Mouse (Mus musculus): ENCODE data around the gene Socs2. TPM values are rescaled to one million over a fixed set of nuclear protein-coding genes. Genes with fewer than 3 reads are reported as not detected.

Socs2 gene
- polyA plus RNA-seq, 1 experiment: 10.2 TPM

- Histone ChIP-seq H3K36me3 (ENCODE audit: control insufficient read depth, insufficient read depth, low read length) (no peaks in the 10 kb centered on the region), H3K27ac (ENCODE audit: insufficient read depth, low read length) (no peak overlapping the region), H3K27me3 (ENCODE audit: control insufficient read depth, insufficient read depth, low read length) (no peaks in the 10 kb centered on the region), H3K4me1 (ENCODE audit: control insufficient read depth, insufficient read depth, insufficient read length) (no peaks in the 10 kb centered on the region), H3K4me3 (ENCODE audit: extremely low read depth, insufficient read depth, insufficient read length) (no peak overlapping the region)
- 85% methylated on average over 8 of the region's 8 CpGs for WGBS
- DNase-seq (ENCODE audit: low read depth in 1 of 2, low spot score in 2 of 2): no peak
- no peak for TF ChIP-seq POLR2A (IDR thresholded peaks at IDR 0.05; ENCODE audit: low read depth, low read length)
- no peak for TF ChIP-seq CTCF (IDR thresholded peaks at IDR 0.05; ENCODE audit: extremely low read depth, insufficient read depth, insufficient read length, insufficient replicate concordance)
Observed at GRCm38 (mm10) chr10:95457367-95458049, 40.5 kb upstream of the Socs2 start.

- Histone ChIP-seq H3K4me1 (ENCODE audit: control insufficient read depth, insufficient read depth, insufficient read length) (no peaks in the 10 kb centered on the region), H3K27ac (ENCODE audit: insufficient read depth, low read length) (no peak overlapping the region), H3K36me3 (ENCODE audit: control insufficient read depth, insufficient read depth, low read length) (no peaks in the 10 kb centered on the region), H3K27me3 (ENCODE audit: control insufficient read depth, insufficient read depth, low read length) (no peaks in the 10 kb centered on the region), H3K4me3 (ENCODE audit: extremely low read depth, insufficient read depth, insufficient read length) (no peak overlapping the region)
- no peak for DNase-seq (ENCODE audit: low read depth in 1 of 2, low spot score in 2 of 2)
- TF ChIP-seq CTCF (IDR thresholded peaks at IDR 0.05; ENCODE audit: extremely low read depth, insufficient read depth, insufficient read length, insufficient replicate concordance) (no peak), POLR2A (IDR thresholded peaks at IDR 0.05; ENCODE audit: low read depth, low read length) (no peak)
- 75% methylated on average over 2 of the region's 2 CpGs for WGBS
Observed at GRCm38 (mm10) chr10:95456103-95456502, 39.1 kb upstream of the Socs2 start.

GRCm38 (mm10) chr10:95453282-95453681, 36.3 kb upstream of the Socs2 start:
- WGBS: 81% methylated on average over 5 of the region's 5 CpGs
- H3K27me3 ChIP-seq (ENCODE audit: control insufficient read depth, insufficient read depth, low read length): no peaks in the 10 kb centered on the region
- TF ChIP-seq POLR2A (IDR thresholded peaks at IDR 0.05; ENCODE audit: low read depth, low read length) (no peak), CTCF (IDR thresholded peaks at IDR 0.05; ENCODE audit: extremely low read depth, insufficient read depth, insufficient read length, insufficient replicate concordance) (no peak)
- H3K36me3 ChIP-seq (ENCODE audit: control insufficient read depth, insufficient read depth, low read length): no peaks in the 10 kb centered on the region
- H3K27ac ChIP-seq (ENCODE audit: insufficient read depth, low read length): no peak overlapping the region
- H3K4me3 ChIP-seq (ENCODE audit: extremely low read depth, insufficient read depth, insufficient read length): no peak overlapping the region
- no peaks in the 10 kb centered on the region for H3K4me1 ChIP-seq (ENCODE audit: control insufficient read depth, insufficient read depth, insufficient read length)
- DNase-seq (ENCODE audit: low read depth in 1 of 2, low spot score in 2 of 2): no peak

GRCm38 (mm10) chr10:95449033-95449432, 32.1 kb upstream of the Socs2 start:
- Histone ChIP-seq H3K36me3 (ENCODE audit: control insufficient read depth, insufficient read depth, low read length) (no peaks in the 10 kb centered on the region), H3K27me3 (ENCODE audit: control insufficient read depth, insufficient read depth, low read length) (no peaks in the 10 kb centered on the region), H3K27ac (ENCODE audit: insufficient read depth, low read length) (no peak overlapping the region), H3K4me1 (ENCODE audit: control insufficient read depth, insufficient read depth, insufficient read length) (no peaks in the 10 kb centered on the region), H3K4me3 (ENCODE audit: extremely low read depth, insufficient read depth, insufficient read length) (no peak overlapping the region)
- DNase-seq (ENCODE audit: low read depth in 1 of 2, low spot score in 2 of 2): no peak
- TF ChIP-seq CTCF (IDR thresholded peaks at IDR 0.05; ENCODE audit: extremely low read depth, insufficient read depth, insufficient read length, insufficient replicate concordance) (no peak), POLR2A (IDR thresholded peaks at IDR 0.05; ENCODE audit: low read depth, low read length) (no peak)
- WGBS: 70% methylated on average over 6 of the region's 6 CpGs

DNA sequence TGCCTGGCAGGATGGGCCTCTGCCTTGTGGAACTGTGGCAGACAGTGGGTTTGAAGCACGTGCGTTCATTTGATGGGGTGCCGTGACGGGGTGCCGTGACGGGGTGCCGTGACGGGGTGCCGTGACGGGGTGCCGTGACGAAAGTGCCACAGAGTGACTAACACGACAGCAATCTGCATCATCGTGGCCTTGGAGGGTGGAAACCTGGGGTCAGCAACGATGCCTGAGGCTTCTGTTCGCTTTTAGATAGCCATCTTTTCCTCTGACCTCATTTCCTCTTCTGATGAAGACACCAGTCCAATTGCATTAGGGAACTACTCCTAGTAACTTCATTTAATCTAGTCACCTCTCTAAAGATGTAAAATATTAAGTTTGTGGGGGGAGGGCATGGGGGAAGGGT, 31.0 kb upstream of the Socs2 start:
- 88% methylated on average over 16 of the region's 16 CpGs for WGBS
- no peaks in the 10 kb centered on the region for H3K36me3 ChIP-seq (ENCODE audit: control insufficient read depth, insufficient read depth, low read length)
- no peak overlapping the region for H3K4me3 ChIP-seq (ENCODE audit: extremely low read depth, insufficient read depth, insufficient read length)

GRCm38 (mm10) chr10:95445104-95446056, 28.4 kb upstream of the Socs2 start:
- Histone ChIP-seq H3K27ac (ENCODE audit: insufficient read depth, low read length) (no peak overlapping the region), H3K4me1 (ENCODE audit: control insufficient read depth, insufficient read depth, insufficient read length) (no peaks in the 10 kb centered on the region), H3K27me3 (ENCODE audit: control insufficient read depth, insufficient read depth, low read length) (no peaks in the 10 kb centered on the region), H3K4me3 (ENCODE audit: extremely low read depth, insufficient read depth, insufficient read length) (no peak overlapping the region), H3K36me3 (ENCODE audit: control insufficient read depth, insufficient read depth, low read length) (no peaks in the 10 kb centered on the region)
- no peak for DNase-seq (ENCODE audit: low read depth in 1 of 2, low spot score in 2 of 2)
- 77% methylated on average over 18 of the region's 18 CpGs for WGBS
- TF ChIP-seq CTCF (IDR thresholded peaks at IDR 0.05; ENCODE audit: extremely low read depth, insufficient read depth, insufficient read length, insufficient replicate concordance): no peak
- TF ChIP-seq POLR2A (IDR thresholded peaks at IDR 0.05; ENCODE audit: low read depth, low read length): no peak

More for the DNA sequence above, 31.0 kb upstream of the Socs2 start:
- TF ChIP-seq CTCF (IDR thresholded peaks at IDR 0.05; ENCODE audit: extremely low read depth, insufficient read depth, insufficient read length, insufficient replicate concordance): no peak
- no peak for TF ChIP-seq POLR2A (IDR thresholded peaks at IDR 0.05; ENCODE audit: low read depth, low read length)
- no peak for DNase-seq (ENCODE audit: low read depth in 1 of 2, low spot score in 2 of 2)
- no peaks in the 10 kb centered on the region for H3K27me3 ChIP-seq (ENCODE audit: control insufficient read depth, insufficient read depth, low read length)
- no peaks in the 10 kb centered on the region for H3K4me1 ChIP-seq (ENCODE audit: control insufficient read depth, insufficient read depth, insufficient read length)
- no peak overlapping the region for H3K27ac ChIP-seq (ENCODE audit: insufficient read depth, low read length)

Measured in spleen, adult 2 months (tissue).